Mouse (Mus musculus) CH12.LX (cell line): ENCODE results near the gene Hormad1. TPM values are rescaled to one million over a fixed set of nuclear protein-coding genes. Genes with fewer than 3 reads are reported as not detected.

Source experiments
- DNase-seq: peaks from one replicate; pipeline ENCODE4 v3.0.0-alpha.2; 2013; ENCODE audit errors: extremely low read depth
- H3K27ac ChIP-seq: 2 replicates; pipeline ENCODE4 v1.5.1; 2012; ENCODE audit warnings: low read depth, mild to moderate bottlenecking, control low read depth, moderate library complexity; ENCODE audit not compliant: insufficient read depth
- H3K27me3 ChIP-seq: replicated peaks from 2 replicates; pipeline ENCODE3; 2012; ENCODE audit warnings: inconsistent platforms
- H3K36me3 ChIP-seq, 2 experiments: replicated peaks in 1 of 2; 2 replicates each; pipeline versions ENCODE3 to v1.6.1; 2012; ENCODE audit warnings: inconsistent platforms in 1 of 2, low read length in 1 of 2, mild to moderate bottlenecking in 1 of 2, mixed read lengths in 1 of 2, moderate library complexity in 1 of 2; ENCODE audit not compliant: control insufficient read depth in 1 of 2, insufficient read depth in 1 of 2
- H3K4me1 ChIP-seq, 2 experiments: 2 replicates each; pipeline ENCODE4 v1.6.1; 2012; ENCODE audit warnings: inconsistent platforms in 1 of 2, moderate library complexity in 1 of 2; ENCODE audit not compliant: insufficient read depth in 2 of 2, control insufficient read depth in 1 of 2
- H3K4me2 ChIP-seq: 2 replicates; pipeline ENCODE4 v1.6.1; 2012; ENCODE audit warnings: low read depth, mild to moderate bottlenecking, control low read depth; ENCODE audit not compliant: poor library complexity, insufficient read depth, severe bottlenecking
- H3K4me3 ChIP-seq, 3 experiments: fragments of 150-350 bp in 1 of 3; sonication (generic) in 1 of 3; replicated peaks in 1 of 3; 2 replicates each; pipeline versions ENCODE3 to v1.5.1; 2011 to 2012; ENCODE audit warnings: low read depth in 2 of 3, low read length in 2 of 3, mild to moderate bottlenecking in 2 of 3, moderate library complexity in 2 of 3, control low read depth in 1 of 3, improper control_type of control experiment in 1 of 3, inconsistent platforms in 1 of 3, mixed read lengths in 1 of 3; ENCODE audit not compliant: poor library complexity in 1 of 3
- H3K79me2 ChIP-seq: replicated peaks from 2 replicates; pipeline ENCODE4 v1.6.1; 2012; ENCODE audit warnings: mild to moderate bottlenecking, moderate library complexity; ENCODE audit not compliant: control insufficient read depth, poor library complexity, insufficient read depth, severe bottlenecking; ENCODE audit errors: extremely low read depth
- H3K9ac ChIP-seq: 2 replicates; pipeline ENCODE4 v1.6.1; 2012; ENCODE audit warnings: low read depth, mild to moderate bottlenecking, control low read depth, moderate library complexity; ENCODE audit not compliant: insufficient read depth
- H3K9me3 ChIP-seq: replicated peaks from 2 replicates; pipeline ENCODE3; 2012; ENCODE audit warnings: low read length, inconsistent platforms, mixed read lengths
- CHD2 ChIP-seq: IDR thresholded peaks from 2 replicates; pipeline ENCODE4 v1.6.1; 2011; ENCODE audit warnings: low read length, improper control_type of control experiment
- CTCF ChIP-seq, 2 experiments: IDR thresholded peaks in 1 of 2; conservative IDR thresholded peaks in 1 of 2; 2 replicates each; pipeline ENCODE4 v1.5.1; 2011 to 2012; ENCODE audit warnings: low read depth in 2 of 2, low read length in 2 of 2, improper control_type of control experiment in 1 of 2, inconsistent platforms in 1 of 2, mild to moderate bottlenecking in 1 of 2, moderate library complexity in 1 of 2
- HCFC1 ChIP-seq: IDR thresholded peaks from 2 replicates; pipeline ENCODE4 v1.6.1; 2012; ENCODE audit warnings: low read depth, mild to moderate bottlenecking, inconsistent platforms, low read length, improper control_type of control experiment
- KAT2A ChIP-seq: IDR thresholded peaks from 2 replicates; pipeline ENCODE4 v1.6.1; 2012; ENCODE audit warnings: low read length, improper control_type of control experiment, inconsistent platforms; ENCODE audit not compliant: insufficient replicate concordance
- MAZ ChIP-seq: IDR thresholded peaks from 2 replicates; pipeline ENCODE4 v1.6.1; 2012; ENCODE audit warnings: low read depth, mild to moderate bottlenecking, inconsistent platforms, low read length, improper control_type of control experiment, moderate library complexity
- MEF2A ChIP-seq: IDR thresholded peaks from 2 replicates; pipeline ENCODE4 v1.6.1; 2014; ENCODE audit warnings: low read depth, mild to moderate bottlenecking, inconsistent platforms, low read length, improper control_type of control experiment, borderline replicate concordance
- NRF1 ChIP-seq: IDR thresholded peaks from 2 replicates; pipeline ENCODE4 v1.6.1; 2014; ENCODE audit warnings: low read depth, mild to moderate bottlenecking, inconsistent platforms, low read length, improper control_type of control experiment, moderate library complexity
- POLR2A ChIP-seq: IDR thresholded peaks from 2 replicates; pipeline ENCODE4 v1.6.1; 2011; ENCODE audit warnings: low read depth, mild to moderate bottlenecking, improper control_type of control experiment, low read length
- POLR2AphosphoS2 ChIP-seq: IDR thresholded peaks from 2 replicates; pipeline ENCODE4 v1.6.1; 2011; ENCODE audit warnings: low read depth, low read length, improper control_type of control experiment
- RAD21 ChIP-seq: IDR thresholded peaks from 2 replicates; pipeline ENCODE4 v1.6.1; 2011; ENCODE audit warnings: low read depth, mild to moderate bottlenecking, low read length, improper control_type of control experiment, moderate library complexity
- SMC3 ChIP-seq: IDR thresholded peaks from 2 replicates; pipeline ENCODE4 v1.6.1; 2011; ENCODE audit warnings: low read depth, low read length, improper control_type of control experiment
- TCF12 ChIP-seq: IDR thresholded peaks from 2 replicates; pipeline ENCODE4 v1.6.1; 2014; ENCODE audit warnings: low read depth, mild to moderate bottlenecking, inconsistent platforms, low read length, improper control_type of control experiment
- dilution Hi-C: fragments of 300-500 bp; cut with MboI; formaldehyde crosslinking; loops from 2 replicates; pipeline ENCODE4 v1.14.3; 2020; ENCODE audit warnings: low sequenced_read_pairs; ENCODE audit not compliant: extremely low pct_unique_long_range_greater_than_20kb, extremely low pct_ligation_motif_present
- in situ Hi-C: fragments of 300-500 bp; cut with MboI; formaldehyde crosslinking; loops from 3 replicates; pipeline ENCODE4 v1.14.3; 2019; ENCODE audit warnings: low sequenced_read_pairs, low pct_ligation_motif_present, low pct_unique_long_range_greater_than_20kb, mixed read lengths
- polyA plus RNA-seq: library from polyadenylated mRNA; unstranded; fragments of >175 nt; gene quantifications from 2 replicates; pipeline ENCODE4 v1.2.1, GENCODE M21; 2012; ENCODE audit warnings: low read depth; ENCODE audit not compliant: insufficient read length
- total RNA-seq, 2 experiments: library from RNA; depleted of rRNA; stranded (reverse); fragments of 300-350 nt in 1 of 2; fragments of >200 nt in 1 of 2; gene quantifications; 2 replicates each; pipeline ENCODE4 v1.2.3; 2012 to 2014

The Hormad1 gene
- total and polyA plus RNA-seq, 3 experiments: not detected

- dilution Hi-C loops (no loop called here), in situ Hi-C loops (no loop called here)
- peak; percentile 55 for DNase-seq
- peaks cover 24% of the 10 kb centered on the region for H3K79me2 ChIP-seq
- H3K9me3 ChIP-seq: no peaks in the 10 kb centered on the region
- peaks cover 5 to 68% of the 10 kb centered on the region in 2 experiments for H3K4me1 ChIP-seq
- H3K27me3 ChIP-seq: no peaks in the 10 kb centered on the region
- H3K36me3 ChIP-seq: peaks cover 75 to 96% of the 10 kb centered on the region in 2 experiments
- no peak overlapping the region for H3K4me2 ChIP-seq
- no peak overlapping the region for H3K4me3 ChIP-seq
- no peak for TF ChIP-seq MAZ
- TF ChIP-seq RAD21: peak; percentile 67
- peak; percentile 75 for TF ChIP-seq SMC3
- TF ChIP-seq CTCF (conservative IDR thresholded peaks at IDR 0.05 in 1 of 2, IDR thresholded peaks at IDR 0.05 in 1 of 2; ENCODE audit: low read depth in 2 of 2, low read length in 2 of 2): peak; percentile 32 to 77; a peak in 3 of 4 replicates
- peak overlapping the region; percentile 3; the same call in 1 of the 2 replicates for H3K27ac ChIP-seq
- H3K9ac ChIP-seq: no peak overlapping the region; the same call in 1 of the 2 replicates
Measured at GRCm38 (mm10) chr3:95632648-95633588, 73.4 kb downstream of the Hormad1 start.

GRCm38 (mm10) chr3:95635636-95636035 lies 76.2 kb downstream of the Hormad1 start:
- in situ Hi-C loops: no loop called here
- Histone ChIP-seq H3K79me2 (peaks cover 10% of the 10 kb centered on the region), H3K36me3 (peaks cover 50 to 93% of the 10 kb centered on the region in 2 experiments), H3K27ac (no peak overlapping the region), H3K4me1 (peaks cover 0 to 44% of the 10 kb centered on the region in 2 experiments; a peak in 2 of 4 replicates), H3K9ac (no peak overlapping the region), H3K4me3 (no peak overlapping the region), H3K9me3 (no peaks in the 10 kb centered on the region), H3K4me2 (no peak overlapping the region), H3K27me3 (no peaks in the 10 kb centered on the region)
- dilution Hi-C loops: no loop called here
- no peak for DNase-seq
- TF ChIP-seq SMC3 (no peak), MAZ (no peak), POLR2AphosphoS2 (peak; percentile 67; the same call in 1 of the 2 replicates), NRF1 (no peak)

GRCm38 (mm10) chr3:95636072-95636471 lies 76.6 kb downstream of the Hormad1 start:
- no peak for DNase-seq
- H3K9ac ChIP-seq: no peak overlapping the region
- peaks cover 47 to 93% of the 10 kb centered on the region in 2 experiments for H3K36me3 ChIP-seq
- H3K79me2 ChIP-seq: peaks cover 7% of the 10 kb centered on the region; the same call in 1 of the 2 replicates
- no peaks in the 10 kb centered on the region for H3K27me3 ChIP-seq
- no peak overlapping the region for H3K4me3 ChIP-seq
- H3K4me2 ChIP-seq: no peak overlapping the region
- peaks cover 0 to 40% of the 10 kb centered on the region in 2 experiments; a peak in 2 of 4 replicates for H3K4me1 ChIP-seq
- in situ Hi-C loops: no loop called here
- H3K27ac ChIP-seq: no peak overlapping the region
- TF ChIP-seq POLR2A (no peak), HCFC1 (no peak), KAT2A (no peak), CHD2 (no peak), TCF12 (no peak), MEF2A (no peak)
- TF ChIP-seq, all 38 proteins: peak for 0
- no peaks in the 10 kb centered on the region for H3K9me3 ChIP-seq
- dilution Hi-C loops: no loop called here

Other genes with a start within 250 kb of the Hormad1 start
- gene Cers2, start 244.9 kb upstream of the Hormad1 start, total RNA-seq (2012; rRNA removed): 70.6 and 81.1 TPM in 2 replicates
- 96.7 and 105 TPM in 2 replicates for gene Cers2, start 244.9 kb upstream of the Hormad1 start, total RNA-seq (2014; rRNA removed)
- gene Cers2, start 244.9 kb upstream of the Hormad1 start, polyA plus RNA-seq: 84.5 and 89.8 TPM in 2 replicates
- 33.7 and 36.1 TPM in 2 replicates for gene Setdb1, start 202.5 kb upstream of the Hormad1 start, total RNA-seq (2012; rRNA removed)
- gene Setdb1, start 202.5 kb upstream of the Hormad1 start, total RNA-seq (2014; rRNA removed): 43.2 and 46.5 TPM in 2 replicates
- 45.1 and 49.5 TPM in 2 replicates for gene Setdb1, start 202.5 kb upstream of the Hormad1 start, polyA plus RNA-seq
- not detected in 2 replicates for gene 4930558C23Rik, start 156.8 kb upstream of the Hormad1 start, total RNA-seq (2012; rRNA removed)
- not detected in 2 replicates for gene 4930558C23Rik, start 156.8 kb upstream of the Hormad1 start, total RNA-seq (2014; rRNA removed)
- not detected in 2 replicates for gene 4930558C23Rik, start 156.8 kb upstream of the Hormad1 start, polyA plus RNA-seq
- gene Arnt, start 125.3 kb upstream of the Hormad1 start, total RNA-seq (2012; rRNA removed): 11.4 and 12.4 TPM in 2 replicates
- gene Arnt, start 125.3 kb upstream of the Hormad1 start, total RNA-seq (2014; rRNA removed): 13.2 and 13.5 TPM in 2 replicates
- gene Arnt, start 125.3 kb upstream of the Hormad1 start, polyA plus RNA-seq: 24.9 and 27.7 TPM in 2 replicates
- gene Ctsk, start 60.4 kb upstream of the Hormad1 start, total RNA-seq (2012; rRNA removed): 0.13 TPM in 1 of 2 replicates, not detected in the other
- not detected in 2 replicates for gene Ctsk, start 60.4 kb upstream of the Hormad1 start, total RNA-seq (2014; rRNA removed)
- 0.20 TPM in 1 of 2 replicates, not detected in the other for gene Ctsk, start 60.4 kb upstream of the Hormad1 start, polyA plus RNA-seq
- 178 and 202 TPM in 2 replicates for gene Ctss, start 32.9 kb upstream of the Hormad1 start, total RNA-seq (2012; rRNA removed)
- 282 and 300 TPM in 2 replicates for gene Ctss, start 32.9 kb upstream of the Hormad1 start, total RNA-seq (2014; rRNA removed)
- 238 and 271 TPM in 2 replicates for gene Ctss, start 32.9 kb upstream of the Hormad1 start, polyA plus RNA-seq
- gene Golph3l, start 29.3 kb downstream of the Hormad1 start, total RNA-seq (2012; rRNA removed): 22.4 and 23.4 TPM in 2 replicates
- gene Golph3l, start 29.3 kb downstream of the Hormad1 start, total RNA-seq (2014; rRNA removed): 35.5 and 36.9 TPM in 2 replicates
- gene Golph3l, start 29.3 kb downstream of the Hormad1 start, polyA plus RNA-seq: 21.6 and 22.7 TPM in 2 replicates
- gene Ensa, start 65.3 kb downstream of the Hormad1 start, total RNA-seq (2012; rRNA removed): 51.5 and 53.9 TPM in 2 replicates
- 57.8 and 60.8 TPM in 2 replicates for gene Ensa, start 65.3 kb downstream of the Hormad1 start, total RNA-seq (2014; rRNA removed)
- 58.4 and 62.6 TPM in 2 replicates for gene Ensa, start 65.3 kb downstream of the Hormad1 start, polyA plus RNA-seq
- 95.9 and 114 TPM in 2 replicates for gene Mcl1, start 99.1 kb downstream of the Hormad1 start, total RNA-seq (2012; rRNA removed)
- gene Mcl1, start 99.1 kb downstream of the Hormad1 start, total RNA-seq (2014; rRNA removed): 223 and 225 TPM in 2 replicates
- 188 and 197 TPM in 2 replicates for gene Mcl1, start 99.1 kb downstream of the Hormad1 start, polyA plus RNA-seq
- 0.85 and 1.1 TPM in 2 replicates for gene Adamtsl4, start 128.2 kb downstream of the Hormad1 start, total RNA-seq (2012; rRNA removed)
- gene Adamtsl4, start 128.2 kb downstream of the Hormad1 start, total RNA-seq (2014; rRNA removed): not detected in 2 replicates
- 0.10 TPM in 1 of 2 replicates, not detected in the other for gene Adamtsl4, start 128.2 kb downstream of the Hormad1 start, polyA plus RNA-seq
- 0.42 and 1.0 TPM in 2 replicates for gene Ecm1, start 179.9 kb downstream of the Hormad1 start, total RNA-seq (2012; rRNA removed)
- gene Ecm1, start 179.9 kb downstream of the Hormad1 start, total RNA-seq (2014; rRNA removed): 0.40 and 1.00 TPM in 2 replicates
- 4.0 and 4.3 TPM in 2 replicates for gene Ecm1, start 179.9 kb downstream of the Hormad1 start, polyA plus RNA-seq
- 71.1 and 74.7 TPM in 2 replicates for gene Tars2, start 200.5 kb downstream of the Hormad1 start, total RNA-seq (2012; rRNA removed)
- gene Tars2, start 200.5 kb downstream of the Hormad1 start, total RNA-seq (2014; rRNA removed): 59.8 and 61.5 TPM in 2 replicates
- 97.6 and 106 TPM in 2 replicates for gene Tars2, start 200.5 kb downstream of the Hormad1 start, polyA plus RNA-seq